Mouse (Mus musculus) heart, embryonic 12.5 days (tissue): ENCODE results near the gene Nr0b2. TPM values are rescaled to one million over a fixed set of nuclear protein-coding genes. Genes with fewer than 3 reads are reported as not detected.
"Not testable (repeated sequence)": the region's sequence is repeated elsewhere in the genome, so short reads cannot be mapped to it uniquely, and the experiment has no call there.

Experiments
- ATAC-seq: fragments of 200-750 bp; cut with Nextera tagmentation; 2 replicates; pipeline ENCODE4 v1.8.0; 2017; ENCODE audit warnings: moderate TSS enrichment, moderate library complexity; ENCODE audit not compliant: insufficient number of reproducible peaks, low FRiP score
- H3K27ac ChIP-seq: fragments of 300-500 bp; sonication (generic); 2 replicates; pipeline ENCODE4 v1.5.1; 2016; ENCODE audit warnings: mild to moderate bottlenecking, moderate library complexity; ENCODE audit not compliant: poor library complexity, severe bottlenecking
- H3K27me3 ChIP-seq: fragments of 300-500 bp; sonication (generic); replicated peaks from 2 replicates; pipeline ENCODE4 v1.6.1; 2016; ENCODE audit warnings: mild to moderate bottlenecking, moderate library complexity
- H3K36me3 ChIP-seq: fragments of 300-500 bp; sonication (generic); 2 replicates; pipeline ENCODE4 v1.6.1; 2016; ENCODE audit warnings: mild to moderate bottlenecking, moderate library complexity
- H3K4me1 ChIP-seq: fragments of 300-500 bp; sonication (generic); replicated peaks from 2 replicates; pipeline ENCODE4 v1.6.1; 2016; ENCODE audit warnings: mild to moderate bottlenecking
- H3K4me2 ChIP-seq: fragments of 300-500 bp; sonication (generic); 2 replicates; pipeline ENCODE4 v1.6.1; 2016; ENCODE audit warnings: mild to moderate bottlenecking, moderate library complexity
- H3K4me3 ChIP-seq: fragments of 300-500 bp; sonication (generic); 2 replicates; pipeline ENCODE4 v1.5.1; 2016; ENCODE audit warnings: mild to moderate bottlenecking
- H3K9ac ChIP-seq: fragments of 300-500 bp; sonication (generic); 2 replicates; pipeline ENCODE4 v1.6.1; 2016; ENCODE audit warnings: mild to moderate bottlenecking, moderate library complexity
- H3K9me3 ChIP-seq: fragments of 300-500 bp; sonication (generic); replicated peaks from 2 replicates; pipeline ENCODE4 v1.6.1; 2016; ENCODE audit warnings: mild to moderate bottlenecking, moderate library complexity
- WGBS: fragments of 180-500 bp; shearing (Covaris S2); methylation state at CpG from one replicate; pipeline ENCODE4 v1.1.7; 2016; 5-methylcytosine and 5-hydroxymethylcytosine counted together
- polyA plus RNA-seq: library from polyadenylated mRNA; unstranded; fragments of >200 nt; fragmentation: Nextera tagmentation; extraction: Ambion mirVana; gene quantifications from 2 replicates; pipeline ENCODE4 v1.2.1, GENCODE M21; 2016

Nr0b2 gene
- 9.9 and 10.5 TPM in 2 replicates for polyA plus RNA-seq

DNA sequence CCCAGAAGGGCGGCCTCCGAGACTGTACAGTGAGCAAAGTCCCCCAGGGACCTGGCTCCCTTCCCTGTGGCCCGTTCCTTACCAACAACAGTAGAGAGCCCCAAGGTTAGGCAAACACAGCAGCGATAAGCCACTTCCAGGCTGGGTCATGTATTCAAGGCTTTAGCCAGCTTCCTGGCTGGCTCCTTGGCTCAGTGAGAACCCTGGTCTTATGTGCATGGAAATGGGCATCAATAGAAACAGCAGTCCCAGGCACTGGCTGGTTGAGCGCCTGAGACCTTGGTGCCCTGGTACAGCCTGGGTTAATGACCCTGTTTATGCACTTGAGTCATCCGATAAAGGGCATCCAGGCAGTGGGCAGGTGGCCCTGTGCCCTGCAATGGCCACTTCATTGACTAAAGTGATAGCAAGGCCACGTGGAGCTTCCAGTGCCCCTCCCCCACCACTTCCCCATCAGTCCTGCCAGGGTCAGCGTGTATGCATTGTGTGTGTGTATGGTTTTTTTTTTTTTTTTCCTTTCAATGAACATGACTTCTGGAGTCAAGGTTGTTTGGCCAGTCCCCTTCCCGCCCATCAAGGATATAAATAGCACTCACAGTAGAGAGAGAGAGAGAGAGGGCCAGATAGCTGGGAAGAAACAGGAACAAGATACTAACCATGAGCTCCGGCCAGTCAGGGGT, at the start of gene Nr0b2:
Nr0b2 (plus strand) TSS at position 609 of the 680 bp plus-strand sequence.
- ATAC-seq, result peak; percentile 51; the same call in 1 of the 2 replicates
- peak within 1 kb of the TSS; percentile 83 for H3K27ac ChIP-seq
- WGBS, result 46% methylated on average over 10 of the region's 10 CpGs
- H3K4me1 ChIP-seq, result peaks cover 22% of the 10 kb centered on the region
- H3K27me3 ChIP-seq, result peaks cover 6% of the 10 kb centered on the region; the same call in 1 of the 2 replicates
- peak within 1 kb of the TSS; percentile 43 for H3K4me3 ChIP-seq
- H3K4me2 ChIP-seq, result peak within 1 kb of the TSS; percentile 76
- H3K9me3 ChIP-seq, result peaks cover 4% of the 10 kb centered on the region; the same call in 1 of the 2 replicates
- peak within 1 kb of the TSS; percentile 52 for H3K9ac ChIP-seq
- peaks cover 9% of the 10 kb centered on the region for H3K36me3 ChIP-seq

DNA sequence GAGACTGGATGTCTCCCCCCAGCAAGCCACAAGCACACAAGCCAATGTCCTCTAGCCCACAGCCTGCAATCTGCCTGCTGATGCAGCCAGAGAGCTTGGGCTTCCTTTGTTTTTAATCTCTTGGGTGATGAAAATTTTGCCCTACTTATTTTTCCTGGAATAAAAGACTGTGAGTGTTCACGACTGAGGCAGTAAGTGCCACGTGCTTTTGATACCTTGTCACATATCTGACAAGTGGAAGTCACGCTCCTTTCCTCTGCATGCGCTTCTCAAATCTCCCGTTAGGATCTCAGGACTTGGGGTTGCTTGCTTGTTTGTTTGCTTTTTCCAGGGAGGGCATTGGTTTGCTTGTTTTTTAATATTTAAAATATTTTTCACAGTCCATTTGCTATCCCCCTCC, 48.9 kb upstream of the Nr0b2 start:
- Histone ChIP-seq H3K4me3 (no peak overlapping the region), H3K9ac (no peak overlapping the region), H3K27me3 (peaks cover 88% of the 10 kb centered on the region), H3K27ac (no peak overlapping the region), H3K36me3 (no peaks in the 10 kb centered on the region), H3K4me2 (no peak overlapping the region), H3K9me3 (no peaks in the 10 kb centered on the region), H3K4me1 (no peaks in the 10 kb centered on the region)
- ATAC-seq, result no peak
- 42% methylated on average over 5 of the region's 5 CpGs for WGBS

DNA sequence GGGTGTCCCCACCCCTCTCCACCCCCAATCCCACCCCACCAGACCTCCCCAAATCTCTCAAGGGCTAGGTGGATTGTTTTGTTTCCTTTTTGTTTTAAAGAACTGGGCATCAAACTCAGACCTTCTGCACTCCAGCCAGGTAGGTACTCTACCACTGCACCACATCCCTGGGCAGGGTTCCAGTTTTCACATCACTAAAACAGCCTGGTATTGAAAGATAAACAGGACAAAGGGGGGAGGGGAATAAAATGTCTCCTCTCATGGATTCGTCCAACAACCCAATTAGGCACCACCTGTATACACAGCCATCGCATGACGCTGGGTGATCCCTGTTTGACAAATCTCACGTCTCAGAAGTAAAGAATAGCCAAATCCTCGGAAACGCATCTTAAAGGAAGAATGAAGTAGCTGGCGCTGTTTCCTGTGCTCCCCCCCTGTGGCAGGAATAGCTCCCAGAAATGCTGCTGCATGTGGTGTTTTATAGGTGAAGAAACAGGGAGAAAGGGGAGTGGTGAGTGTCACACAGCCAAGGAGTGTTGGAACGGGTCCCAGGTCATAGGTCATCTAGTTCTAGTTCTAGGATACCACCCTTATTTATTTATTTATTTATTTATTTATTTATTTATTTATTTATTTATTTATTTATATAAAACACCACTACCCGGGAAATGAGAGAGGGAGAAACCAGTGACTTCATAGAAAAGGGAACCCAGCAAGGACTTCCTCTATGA, 48.3 kb upstream of the Nr0b2 start:
- H3K36me3 ChIP-seq, result no peaks in the 10 kb centered on the region
- H3K27me3 ChIP-seq, result peaks cover 84% of the 10 kb centered on the region
- ATAC-seq, result no peak
- no peaks in the 10 kb centered on the region for H3K9me3 ChIP-seq
- 53% methylated on average over 9 of the region's 9 CpGs for WGBS
- no peak overlapping the region for H3K4me3 ChIP-seq
- no peak overlapping the region for H3K4me2 ChIP-seq
- no peak overlapping the region for H3K9ac ChIP-seq
- no peaks in the 10 kb centered on the region for H3K4me1 ChIP-seq
- no peak overlapping the region for H3K27ac ChIP-seq

DNA sequence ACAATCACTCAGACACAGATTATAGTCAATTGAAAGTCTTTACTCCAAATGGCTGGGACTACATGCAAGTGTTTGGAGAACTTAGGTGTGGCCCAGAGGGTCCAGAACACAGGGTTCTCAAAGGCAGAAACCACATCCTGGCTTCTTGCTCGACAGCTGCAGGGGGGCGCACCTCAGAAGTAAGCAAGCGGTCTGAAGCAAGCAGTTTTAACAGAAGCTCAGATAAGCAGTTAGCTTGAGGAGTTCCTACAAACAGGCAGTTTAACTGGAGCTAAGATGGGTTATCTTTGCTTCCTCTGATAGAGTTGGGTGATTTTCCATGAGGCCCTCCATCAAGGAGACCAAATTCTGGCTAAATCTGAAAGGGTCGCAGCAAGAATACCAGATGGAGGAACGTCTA, 46.6 kb upstream of the Nr0b2 start:
- H3K4me1 ChIP-seq, result no peaks in the 10 kb centered on the region
- WGBS, result 44% methylated on average over 5 of the region's 5 CpGs
- H3K4me3 ChIP-seq, result no peak overlapping the region
- H3K27me3 ChIP-seq, result peaks cover 67% of the 10 kb centered on the region
- H3K4me2 ChIP-seq, result no peak overlapping the region
- H3K36me3 ChIP-seq, result no peaks in the 10 kb centered on the region
- H3K9me3 ChIP-seq, result no peaks in the 10 kb centered on the region
- no peak overlapping the region for H3K9ac ChIP-seq
- no peak overlapping the region for H3K27ac ChIP-seq
- ATAC-seq, result no peak

DNA sequence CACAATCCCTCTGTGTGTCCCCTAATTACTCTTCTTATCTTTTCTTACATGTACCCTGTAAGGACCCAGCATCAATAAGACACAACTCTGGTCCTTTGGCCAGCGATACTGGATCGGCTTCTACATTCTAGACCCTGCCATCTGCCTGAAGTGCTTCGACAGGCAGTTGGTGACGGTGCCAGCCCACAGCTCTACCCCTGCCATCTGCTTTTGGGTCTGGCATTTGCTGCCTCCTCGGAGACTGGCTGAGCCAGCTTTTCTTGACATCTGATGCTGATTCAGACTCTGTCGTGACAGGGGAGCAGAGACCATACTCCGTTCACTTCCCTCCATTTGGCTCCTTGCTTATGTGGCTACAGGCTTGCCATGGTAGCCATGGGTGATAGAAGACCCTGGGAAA, 44.2 kb upstream of the Nr0b2 start:
- Histone ChIP-seq H3K4me1 (no peaks in the 10 kb centered on the region), H3K27me3 (peaks cover 45% of the 10 kb centered on the region), H3K9ac (no peak overlapping the region), H3K9me3 (no peaks in the 10 kb centered on the region), H3K36me3 (no peaks in the 10 kb centered on the region), H3K4me2 (no peak overlapping the region), H3K27ac (no peak overlapping the region), H3K4me3 (no peak overlapping the region)
- no peak for ATAC-seq
- 76% methylated on average over 7 of the region's 7 CpGs for WGBS

DNA sequence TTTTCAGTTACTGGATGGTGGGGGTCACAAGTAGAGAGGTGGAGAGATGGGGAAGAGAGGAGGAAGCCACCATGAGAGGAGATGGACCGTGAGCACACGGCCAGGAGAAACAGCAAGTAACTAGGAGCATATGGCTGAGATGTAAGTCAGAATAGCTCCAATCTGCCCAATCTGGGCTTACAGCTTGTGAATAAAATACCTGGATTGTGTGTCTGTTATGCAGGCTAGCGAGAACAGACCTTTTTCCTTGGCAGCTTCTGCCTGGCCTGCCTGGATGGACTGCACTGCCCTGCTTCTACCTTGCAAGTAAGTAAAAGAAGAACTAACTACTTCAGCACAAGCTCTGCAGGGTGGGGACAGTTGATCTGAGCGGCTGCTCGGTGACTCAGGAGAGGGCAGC, 42.1 kb upstream of the Nr0b2 start:
- Histone ChIP-seq H3K36me3 (no peaks in the 10 kb centered on the region), H3K27me3 (peaks cover 27% of the 10 kb centered on the region), H3K4me1 (no peaks in the 10 kb centered on the region), H3K4me3 (no peak overlapping the region), H3K4me2 (no peak overlapping the region), H3K27ac (no peak overlapping the region), H3K9ac (no peak overlapping the region), H3K9me3 (no peaks in the 10 kb centered on the region)
- no peak for ATAC-seq
- WGBS, result 72% methylated on average over 5 of the region's 5 CpGs

DNA sequence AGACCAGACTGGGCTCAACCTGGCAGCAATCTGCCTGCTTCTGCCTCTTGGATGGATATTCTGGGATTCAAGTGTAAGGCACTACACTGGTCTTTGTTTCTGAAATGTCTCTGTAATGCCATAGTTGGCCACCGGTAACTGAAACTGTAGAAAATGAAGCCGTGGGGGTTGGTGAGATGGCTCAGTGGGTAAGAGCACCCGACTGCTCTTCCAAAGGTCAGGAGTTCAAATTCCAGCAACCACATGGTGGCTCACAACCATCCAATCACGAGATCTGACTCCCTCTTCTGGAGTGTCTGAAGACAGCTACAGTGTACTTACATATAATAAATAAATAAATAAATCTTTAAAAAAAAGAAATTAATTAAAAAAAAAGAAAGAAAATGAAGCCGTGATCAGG, 40.7 kb upstream of the Nr0b2 start:
- not testable (repeated sequence) for H3K27ac ChIP-seq, H3K4me1 ChIP-seq, H3K9me3 ChIP-seq, H3K9ac ChIP-seq, H3K4me3 ChIP-seq, H3K36me3 ChIP-seq, ATAC-seq, H3K4me2 ChIP-seq
- 52% methylated on average over 5 of the region's 5 CpGs for WGBS
- H3K27me3 ChIP-seq, result peaks cover 18% of the 10 kb centered on the region

DNA sequence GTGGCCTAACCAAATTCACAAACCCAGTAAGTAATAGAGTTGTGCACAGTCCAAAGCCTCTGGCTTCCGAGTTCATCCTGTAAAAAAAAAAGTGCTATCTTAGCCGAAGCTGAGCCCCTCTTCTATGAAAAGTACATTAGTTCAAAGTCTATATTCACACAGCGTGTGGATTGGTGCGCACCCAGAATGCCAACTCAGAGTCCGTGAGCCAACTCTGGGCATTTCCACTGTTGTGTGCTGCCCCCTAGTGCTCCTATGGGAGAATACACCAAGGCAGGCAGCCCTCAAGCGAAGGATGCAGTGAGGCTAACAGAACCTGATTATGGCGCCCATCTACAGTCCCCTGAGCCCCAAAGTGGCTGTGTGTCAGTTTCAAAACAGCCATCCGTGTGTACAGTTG, 40.2 kb upstream of the Nr0b2 start:
- Histone ChIP-seq H3K27ac (no peak overlapping the region), H3K4me2 (no peak overlapping the region), H3K4me1 (no peaks in the 10 kb centered on the region), H3K36me3 (no peaks in the 10 kb centered on the region), H3K9ac (no peak overlapping the region), H3K9me3 (no peaks in the 10 kb centered on the region), H3K27me3 (peaks cover 17% of the 10 kb centered on the region), H3K4me3 (no peak overlapping the region)
- WGBS, result 14% methylated on average over 8 of the region's 8 CpGs
- peak; percentile 25; the same call in 1 of the 2 replicates for ATAC-seq

DNA sequence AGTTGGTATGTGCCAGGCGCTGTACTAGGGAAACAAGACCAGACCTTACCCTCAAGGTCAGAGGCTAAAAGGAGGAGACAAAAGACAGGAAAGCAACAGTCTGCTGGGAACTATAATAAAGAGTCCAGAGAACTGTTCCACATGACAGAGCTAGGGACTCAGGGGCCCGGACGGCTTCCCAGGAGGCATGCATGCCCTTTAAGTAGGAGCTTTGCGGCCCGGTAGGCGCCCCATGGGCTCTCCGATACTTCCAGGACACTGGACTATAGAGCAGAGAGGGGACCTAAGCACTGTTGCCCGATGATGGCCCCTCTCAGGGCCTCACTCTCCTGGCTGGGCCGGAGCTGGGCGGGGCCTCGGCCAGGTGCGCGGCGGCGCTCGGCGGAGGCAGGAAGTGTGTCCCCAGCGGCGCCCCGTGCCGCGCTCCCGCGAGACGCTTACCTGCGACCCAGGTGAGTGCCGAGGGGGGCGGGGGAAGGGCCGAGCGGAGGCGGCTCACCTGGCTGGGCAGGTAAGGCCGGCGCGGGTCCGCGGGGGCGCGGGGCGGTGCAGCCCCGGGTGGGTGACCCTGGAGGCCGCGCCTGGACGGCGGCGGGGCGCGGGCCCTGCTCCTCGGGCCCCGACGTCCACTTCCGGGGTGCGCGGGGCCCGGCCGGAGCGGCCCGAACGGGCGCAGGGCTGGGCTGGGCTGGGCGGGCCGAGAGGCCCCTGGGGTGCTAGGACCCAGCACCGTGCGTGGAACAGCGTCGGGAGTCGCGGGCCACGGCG, 34.4 kb upstream of the Nr0b2 start, which contains the start of gene Kdf1:
Kdf1 (plus strand) TSS at position 363 of the 768 bp plus-strand sequence.
- no peaks in the 10 kb centered on the region for H3K9me3 ChIP-seq
- 4% methylated on average over 69 of the region's 69 CpGs for WGBS
- ATAC-seq, result peak; percentile 53; the same call in 1 of the 2 replicates
- peak within 1 kb of the TSS; percentile 89 for H3K4me2 ChIP-seq
- H3K27ac ChIP-seq, result no peak within 1 kb of the TSS
- H3K27me3 ChIP-seq, result peaks cover 50% of the 10 kb centered on the region
- peak within 1 kb of the TSS; percentile 67 for H3K9ac ChIP-seq
- peaks cover 9% of the 10 kb centered on the region for H3K4me1 ChIP-seq
- no peaks in the 10 kb centered on the region for H3K36me3 ChIP-seq
- peak within 1 kb of the TSS; percentile 68 for H3K4me3 ChIP-seq

DNA sequence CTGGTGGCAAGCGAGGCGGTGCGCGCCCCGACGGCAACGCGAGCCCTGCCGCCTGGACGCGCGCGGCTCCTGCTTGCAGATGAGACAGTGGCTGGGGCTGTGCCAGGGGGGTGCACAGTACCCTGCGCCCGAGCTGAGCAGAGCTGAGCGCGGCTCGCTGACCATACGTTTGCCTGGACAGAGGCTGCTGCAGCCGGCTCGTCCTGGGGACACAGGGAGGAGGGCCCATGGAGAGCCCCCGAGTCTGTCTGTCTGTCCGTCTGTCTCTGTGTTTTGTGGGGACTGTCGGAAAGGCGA, 33.9 kb upstream of the Nr0b2 start:
- H3K27ac ChIP-seq, result no peak overlapping the region
- no peaks in the 10 kb centered on the region for H3K9me3 ChIP-seq
- 6% methylated on average over 25 of the region's 25 CpGs for WGBS
- H3K4me3 ChIP-seq, result peak overlapping the region; percentile 68
- peaks cover 9% of the 10 kb centered on the region for H3K4me1 ChIP-seq
- peaks cover 50% of the 10 kb centered on the region for H3K27me3 ChIP-seq
- H3K4me2 ChIP-seq, result peak overlapping the region; percentile 89
- H3K9ac ChIP-seq, result peak overlapping the region; percentile 67
- ATAC-seq, result peak; percentile 45; the same call in 1 of the 2 replicates
- no peaks in the 10 kb centered on the region for H3K36me3 ChIP-seq

DNA sequence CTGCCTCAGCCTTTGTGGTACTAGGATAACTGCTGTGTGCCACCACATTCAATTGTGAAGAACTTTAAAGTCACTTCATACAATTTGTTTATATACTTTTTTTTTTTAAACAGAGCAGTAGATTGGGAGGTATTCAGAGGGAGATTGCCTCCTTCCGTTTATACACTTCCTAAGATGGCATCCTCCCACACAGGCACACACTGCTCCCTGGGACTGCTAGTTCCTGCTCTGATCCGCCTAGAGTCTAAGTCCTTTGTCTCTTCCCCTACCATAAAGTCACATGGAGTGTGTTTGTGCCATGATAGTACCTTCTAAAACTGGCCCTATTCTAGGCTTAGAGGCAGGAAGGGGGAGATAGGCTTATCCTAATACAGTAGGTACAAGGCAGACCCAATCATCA, 31.7 kb upstream of the Nr0b2 start:
- Histone ChIP-seq H3K9me3 (no peaks in the 10 kb centered on the region; the same call in 1 of the 2 replicates), H3K27ac (no peak overlapping the region), H3K4me2 (no peak overlapping the region), H3K36me3 (no peaks in the 10 kb centered on the region), H3K4me3 (no peak overlapping the region), H3K27me3 (peaks cover 50% of the 10 kb centered on the region), H3K9ac (no peak overlapping the region), H3K4me1 (peaks cover 9% of the 10 kb centered on the region)
- 47% methylated on average over 2 of the region's 2 CpGs for WGBS
- ATAC-seq, result no peak
